Mouse (Mus musculus): ENCODE measurements around the gene Rbfox3.
A peak's percentile ranks its signal among the peaks of the same experiment; 100 is the strongest.
"Not testable (repeated sequence)": the region's sequence is repeated elsewhere in the genome, so short reads cannot be mapped to it uniquely, and the experiment has no call there.

Gene Rbfox3

DNA sequence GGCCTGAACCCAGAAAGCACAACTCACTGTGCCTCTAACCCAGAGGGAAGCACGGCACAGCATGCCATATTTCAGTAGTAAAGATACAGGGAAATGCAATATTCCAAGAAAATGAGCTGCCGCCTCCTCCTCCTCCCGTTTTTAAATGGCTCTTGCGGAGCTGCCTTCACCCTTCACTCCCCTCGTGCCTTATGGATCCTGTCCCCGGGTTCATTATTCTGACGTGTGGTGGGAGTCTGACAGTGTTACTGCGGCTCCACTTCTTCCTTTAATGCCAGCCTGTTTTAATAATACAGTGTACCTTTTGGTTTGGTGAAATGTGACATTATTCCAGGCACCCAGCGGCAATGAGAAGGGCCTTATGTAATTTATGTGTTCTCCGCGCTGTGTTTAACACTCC is 97.5 kb downstream of the Rbfox3 start:
- no peak for DNase-seq

DNA sequence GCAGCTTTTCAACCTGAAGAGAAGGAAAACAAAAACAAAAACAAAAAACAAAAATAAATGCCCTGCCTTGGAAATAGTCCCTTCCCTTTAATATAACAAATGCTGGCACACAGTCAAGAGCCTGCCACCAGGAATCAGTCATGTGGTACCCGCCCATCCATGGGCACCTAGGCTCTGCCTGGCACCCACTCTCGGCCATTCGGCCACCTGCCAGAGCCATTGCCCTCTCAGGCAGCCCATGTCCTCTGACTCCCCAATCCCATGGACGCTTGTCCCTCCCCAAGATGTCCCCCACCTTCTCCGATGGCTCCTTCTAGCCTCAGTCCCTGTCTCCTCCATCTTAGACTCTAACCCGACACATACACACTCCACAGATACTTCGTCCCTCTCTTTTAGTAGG is 100.0 kb downstream of the Rbfox3 start:
- no peak for DNase-seq

DNA sequence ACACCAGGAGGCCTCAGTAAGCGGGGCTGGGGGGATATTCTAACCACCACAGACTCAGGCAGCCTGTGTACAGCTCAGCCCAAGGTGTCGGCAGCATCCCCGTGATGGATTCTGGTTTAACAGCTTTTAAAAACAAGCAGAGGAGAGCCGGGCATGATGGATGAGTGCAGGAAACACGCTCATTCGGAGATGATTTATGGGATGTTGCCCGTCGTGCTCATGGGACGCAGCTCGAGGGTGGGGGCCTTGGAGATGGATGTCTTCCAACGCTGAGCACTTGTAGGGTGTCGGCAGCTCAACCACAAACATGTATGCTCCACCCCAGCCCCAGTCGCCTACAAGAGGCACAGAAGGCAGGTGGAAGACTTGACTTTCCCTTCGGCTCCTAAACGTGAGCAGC is 103.9 kb downstream of the Rbfox3 start:
- DNase-seq = no peak

DNA sequence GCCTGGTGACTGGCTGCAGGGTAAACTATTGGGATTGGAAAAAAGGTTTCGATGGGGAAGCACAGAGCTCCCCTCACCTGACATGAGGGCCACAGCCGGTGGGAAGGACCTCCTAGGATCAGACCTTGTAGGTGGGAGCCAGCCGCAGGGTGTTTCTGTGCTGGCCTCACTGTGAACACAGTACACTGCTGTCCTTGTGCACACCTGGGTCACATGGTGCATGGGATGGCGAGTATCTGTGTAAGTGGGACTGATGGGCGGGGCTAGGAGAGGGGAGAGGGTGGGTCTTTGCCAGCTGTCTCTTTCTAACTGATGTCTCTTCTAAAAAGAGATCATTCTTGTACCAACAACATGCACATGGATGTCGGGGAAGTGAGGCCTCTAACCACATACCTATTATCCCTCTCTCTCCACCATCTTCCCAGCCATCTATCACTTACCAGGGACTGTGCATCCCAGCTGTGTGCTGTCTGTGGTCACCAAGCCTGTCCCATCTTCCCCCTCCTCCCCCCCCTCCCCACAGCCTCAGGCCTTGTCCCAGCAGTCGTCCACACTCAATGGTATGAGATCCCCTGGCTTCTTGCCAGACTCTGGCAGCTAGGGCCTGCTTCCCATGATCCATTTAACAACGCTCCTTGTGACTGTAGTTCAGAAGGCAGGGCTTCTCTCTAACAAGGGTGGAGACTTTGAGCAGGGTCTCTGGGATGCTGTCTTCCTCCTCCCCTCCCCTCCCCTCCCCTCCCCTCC is 116.4 kb downstream of the Rbfox3 start:
- peak; percentile 59 for DNase-seq

DNA sequence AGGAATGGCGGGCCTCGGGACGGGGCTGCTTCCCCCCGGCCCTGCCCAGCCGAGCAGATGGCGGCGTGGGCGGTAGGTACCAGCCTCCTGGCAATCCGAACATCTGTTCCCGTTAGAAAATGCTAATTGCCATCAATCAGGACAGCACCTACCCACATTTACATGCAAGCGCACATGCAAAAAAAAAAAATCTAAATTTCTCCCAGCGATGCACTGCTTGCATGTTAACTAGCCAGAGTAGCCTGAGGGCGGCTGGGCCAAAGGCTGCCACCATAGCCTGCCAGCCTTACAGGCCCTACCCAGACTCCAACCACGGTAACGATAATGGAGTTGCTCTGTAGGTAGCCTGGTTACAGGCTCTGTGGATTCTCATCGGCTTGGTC is 117.8 kb downstream of the Rbfox3 start:
- DNase-seq = no peak

DNA sequence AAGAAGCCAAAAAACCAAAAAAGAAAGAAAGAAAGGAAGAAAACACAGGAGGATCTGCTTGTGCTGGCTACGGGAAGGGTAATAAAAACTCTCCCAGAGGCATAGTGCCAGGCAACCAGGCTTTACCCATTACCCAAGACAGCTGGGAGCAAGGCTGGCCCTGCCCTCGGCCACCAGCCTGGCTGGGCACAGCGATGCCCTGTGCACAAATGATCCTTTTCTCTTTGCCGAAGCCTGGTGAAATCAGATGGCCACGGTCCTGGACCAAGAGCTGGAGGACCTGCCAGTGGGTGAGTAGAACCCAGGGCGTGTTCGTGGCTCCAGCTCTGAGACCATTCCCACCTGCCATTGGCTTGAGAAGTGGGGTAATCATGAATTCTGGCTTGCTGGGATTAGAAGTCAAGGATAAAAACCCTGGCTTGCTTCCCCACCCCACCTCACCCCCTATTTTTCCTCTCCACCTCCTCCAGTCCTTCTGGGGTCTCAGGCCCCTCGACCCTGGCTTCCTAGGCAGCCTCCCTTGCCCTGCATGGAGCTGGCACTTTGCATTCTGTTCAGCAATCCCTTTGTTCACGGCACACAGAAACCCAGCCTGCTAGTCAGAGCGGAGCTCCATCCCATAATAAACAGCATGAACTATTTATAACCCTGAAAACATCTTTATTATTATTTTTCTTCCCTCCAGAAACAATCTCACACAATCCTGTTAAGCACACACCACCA is 118.3 kb downstream of the Rbfox3 start:
- DNase-seq = no peak

DNA sequence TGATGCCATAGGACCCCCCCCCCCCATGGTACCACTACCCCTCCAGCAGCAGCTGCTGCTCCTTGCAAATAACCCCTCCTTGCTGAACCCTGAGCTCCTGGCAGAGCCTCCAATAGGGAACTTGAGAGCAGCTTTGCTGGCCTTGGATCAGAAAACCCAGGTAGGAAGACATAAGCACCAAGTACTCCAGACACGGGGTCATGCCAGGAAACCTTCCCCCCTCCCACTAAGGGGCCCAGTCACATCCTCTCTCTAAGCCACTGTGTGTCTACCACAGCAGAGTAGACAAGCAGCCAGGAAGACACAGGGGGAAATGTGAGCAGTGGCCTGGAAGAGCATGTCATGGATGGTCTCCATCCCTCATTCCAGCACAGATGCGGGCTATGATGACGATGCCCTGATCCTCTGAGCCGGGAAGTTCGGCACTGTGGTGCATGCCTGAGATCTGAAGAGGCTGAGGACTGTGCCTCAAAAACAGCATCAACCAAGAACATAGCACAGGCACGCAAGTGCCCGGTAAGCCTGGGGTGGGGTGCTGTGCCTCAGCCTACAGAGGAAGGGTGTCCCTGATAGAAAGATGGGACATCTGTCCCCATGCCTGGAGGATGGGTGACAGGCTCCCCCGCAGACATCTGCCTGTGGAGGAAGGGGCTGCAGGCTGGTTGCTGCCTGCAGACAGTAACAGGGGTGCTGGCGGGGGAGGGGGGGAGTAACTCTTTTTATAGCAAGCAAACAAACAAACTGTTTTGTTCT is 119.1 kb downstream of the Rbfox3 start:
- DNase-seq = no peak

DNA sequence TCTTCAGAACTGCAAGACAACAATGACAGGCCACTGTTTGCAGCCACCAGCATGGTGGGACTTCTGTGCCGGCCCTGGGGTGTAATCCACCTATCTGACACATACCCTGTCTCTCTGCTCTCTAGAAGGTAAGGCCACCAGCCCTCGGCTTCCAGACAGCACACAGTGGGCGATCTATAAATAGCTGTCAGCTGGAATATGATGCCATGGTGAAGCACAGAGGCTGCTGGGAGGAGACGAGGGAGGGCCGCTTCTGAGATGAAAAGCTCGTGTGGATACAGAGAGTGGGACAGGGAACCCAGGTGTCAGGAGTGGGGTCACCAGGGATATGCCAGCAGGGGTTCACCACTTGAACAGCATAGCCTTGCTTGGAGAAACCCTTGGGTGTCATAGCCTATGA is 120.0 kb downstream of the Rbfox3 start:
- no peak for DNase-seq

DNA sequence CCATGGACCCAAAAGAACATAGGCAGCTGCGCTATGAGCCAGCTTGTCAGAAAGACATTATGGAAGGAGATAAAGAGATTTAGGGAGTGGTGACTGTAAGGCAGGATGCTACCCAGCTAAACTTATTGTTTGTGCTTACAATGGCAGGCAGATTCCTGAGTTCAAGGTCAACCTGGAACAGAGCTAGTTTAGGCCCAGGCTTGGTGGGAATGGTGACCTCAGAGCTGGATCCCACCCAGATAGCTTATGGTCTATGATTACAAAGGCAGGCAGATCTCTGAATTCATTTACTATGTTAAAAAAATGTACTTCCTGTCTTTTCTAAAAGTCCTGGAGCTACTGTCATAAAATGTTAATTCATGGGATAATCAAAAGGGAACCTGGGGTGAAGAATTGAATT is 123.3 kb downstream of the Rbfox3 start:
- no peak for DNase-seq

DNA sequence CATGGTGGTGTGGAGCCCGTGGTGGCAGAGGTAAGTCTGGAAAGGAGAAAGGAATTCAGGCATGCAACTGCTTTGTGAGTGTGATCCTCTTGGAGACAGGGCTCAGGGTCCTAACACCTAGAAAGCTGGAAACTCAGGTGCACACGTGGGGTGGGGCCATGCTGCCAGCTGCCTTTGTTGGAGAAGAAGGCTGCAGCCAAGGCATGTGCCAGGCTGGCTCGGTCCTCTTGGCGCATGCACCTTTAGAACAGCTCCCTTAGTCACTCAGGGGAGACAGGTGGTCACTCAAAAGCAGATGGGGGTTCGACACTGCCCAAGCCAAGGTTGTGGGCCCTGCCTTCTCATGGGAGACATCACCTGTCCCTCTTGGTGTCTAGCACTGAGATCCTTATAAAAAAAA is 128.7 kb downstream of the Rbfox3 start:
- no peak for DNase-seq

DNA sequence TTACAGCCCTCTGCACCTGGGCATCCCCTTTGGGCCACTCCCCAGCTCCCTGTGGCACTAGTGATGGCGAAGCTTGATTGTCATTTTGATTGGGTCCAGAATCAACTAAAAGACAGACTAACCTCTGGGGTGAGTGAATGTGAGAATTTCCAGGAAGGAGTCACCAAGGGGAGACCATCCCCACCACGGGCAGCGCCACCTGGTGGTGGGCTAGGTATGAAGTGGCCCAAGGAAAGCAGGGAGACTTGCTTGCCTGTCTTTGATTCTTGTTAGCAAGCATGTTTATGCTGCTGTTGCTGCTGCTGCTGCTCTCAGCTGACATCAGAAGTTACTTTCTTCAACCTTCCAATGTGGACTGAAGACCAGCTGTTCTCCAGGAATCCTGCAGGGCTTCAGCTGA is 135.6 kb downstream of the Rbfox3 start:
- DNase-seq = no peak

DNA sequence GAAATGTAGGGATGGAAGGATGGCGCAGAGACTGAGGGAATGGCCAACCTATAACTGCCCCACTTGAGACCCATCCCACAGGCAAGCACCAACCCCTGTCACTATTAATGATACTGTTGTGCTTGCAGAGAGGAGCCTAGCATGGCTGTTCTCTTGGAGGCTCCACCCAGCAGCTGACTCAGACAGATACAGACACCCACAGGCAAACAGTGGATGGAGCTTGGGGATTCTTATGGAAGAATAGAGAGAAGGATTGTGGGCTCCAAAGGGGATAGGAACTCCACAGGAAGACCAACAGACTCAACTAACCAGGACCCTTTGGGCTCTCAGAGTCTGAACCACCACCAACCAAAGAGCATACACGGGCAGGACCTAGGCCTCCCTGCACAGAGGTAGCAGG is 136.6 kb downstream of the Rbfox3 start:
- not testable (repeated sequence) for DNase-seq

DNA sequence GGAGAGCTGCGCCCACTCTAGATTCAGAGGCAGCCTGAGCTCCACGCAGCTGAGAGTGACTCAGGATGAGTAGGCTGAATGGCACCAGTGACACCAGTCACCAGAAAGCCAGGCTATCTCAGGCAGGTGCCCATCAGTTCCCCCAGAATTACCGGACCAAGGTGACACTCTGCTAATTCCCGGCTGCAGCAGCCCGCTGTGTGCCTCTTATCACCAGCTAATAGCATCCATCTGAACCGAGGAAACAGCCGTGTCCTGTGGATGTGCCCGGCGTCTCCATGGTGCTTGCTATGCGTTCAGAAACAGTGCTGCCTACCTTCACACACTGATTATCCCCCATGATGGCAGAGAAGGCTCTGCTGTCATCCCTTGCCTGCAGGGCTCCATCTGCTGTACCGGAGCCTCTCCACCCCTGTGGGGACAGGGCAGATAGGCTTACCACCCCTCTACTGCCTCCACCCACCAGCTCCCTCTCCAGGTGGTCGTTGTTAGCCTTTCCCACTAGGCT is 138.3 kb downstream of the Rbfox3 start:
- no peak for DNase-seq

DNA sequence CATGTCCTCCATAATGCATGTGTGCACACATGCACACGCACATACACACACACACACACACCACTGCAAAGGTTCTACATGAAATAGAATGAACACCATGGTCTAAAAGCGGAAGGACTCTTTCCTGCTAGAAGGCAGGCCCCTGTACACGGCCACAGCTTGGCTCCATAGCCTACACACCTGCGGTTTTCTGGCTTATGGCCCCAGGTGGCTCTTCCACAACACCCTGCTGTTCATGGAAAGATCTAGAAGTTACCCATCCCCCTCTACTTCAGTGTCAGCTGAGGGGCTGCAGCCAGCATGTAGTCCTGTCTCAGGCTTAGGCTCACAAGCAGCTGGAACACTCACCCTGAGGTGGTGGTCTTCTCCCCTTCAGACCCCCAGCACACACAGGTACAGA is 140.0 kb downstream of the Rbfox3 start:
- no peak for DNase-seq

DNA sequence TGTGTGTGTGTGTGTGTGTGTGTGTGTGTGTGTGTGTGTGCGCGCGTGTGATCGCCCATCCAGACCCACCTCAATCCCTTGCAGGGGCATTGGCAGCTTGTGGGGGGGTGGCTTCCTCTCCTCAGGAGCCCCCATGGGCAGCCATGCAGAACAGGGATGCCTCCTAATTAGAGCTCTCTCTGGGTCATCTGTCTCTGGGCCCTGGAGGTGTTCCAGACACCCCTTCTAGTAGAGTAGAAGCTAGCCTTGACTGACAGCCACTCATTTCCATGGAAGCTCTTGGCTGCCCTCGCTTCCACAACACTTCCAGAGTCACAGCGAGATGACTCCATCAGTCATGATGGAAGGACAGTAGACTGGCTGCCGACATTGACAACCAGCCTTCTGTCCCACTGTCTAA is 140.6 kb downstream of the Rbfox3 start:
- DNase-seq = no peak

DNA sequence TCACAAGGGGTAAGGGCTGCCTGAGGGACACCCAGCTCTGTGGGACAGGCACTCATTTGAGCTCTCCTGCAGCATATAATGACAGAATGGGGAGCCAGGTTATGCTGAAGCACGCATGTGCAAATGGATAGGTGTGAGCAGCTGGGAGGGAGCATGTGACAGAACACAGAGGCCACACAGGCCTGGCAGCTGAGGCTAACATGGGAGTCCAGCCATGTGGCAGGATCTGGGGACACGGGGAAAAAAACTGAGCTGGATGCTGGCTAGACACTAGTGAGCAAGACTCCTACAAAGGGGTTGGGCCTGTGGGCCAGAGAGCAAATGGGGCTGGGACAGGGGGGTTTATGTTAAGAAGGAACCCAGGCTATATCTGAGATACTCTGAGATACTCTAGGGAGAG is 141.9 kb downstream of the Rbfox3 start:
- no peak for DNase-seq

DNA sequence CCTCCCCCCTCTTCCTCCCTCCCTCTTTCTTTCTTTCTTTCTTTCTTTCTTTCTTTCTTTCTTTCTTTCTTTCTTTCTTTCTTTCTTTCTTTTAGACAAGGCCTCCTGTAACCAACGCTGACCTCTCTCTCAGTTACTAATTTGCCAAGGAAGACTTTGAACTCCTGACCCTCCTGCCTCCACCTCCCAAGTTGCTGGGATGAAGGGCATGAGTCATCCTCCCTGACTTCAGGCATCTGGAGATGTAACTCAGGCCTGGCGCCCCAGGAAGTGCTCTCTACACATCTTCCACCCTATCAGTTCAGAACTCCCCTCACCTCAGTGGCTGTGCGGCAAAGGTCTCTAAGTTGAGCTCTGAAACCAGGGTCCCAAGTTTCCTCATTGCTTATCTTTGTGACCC is 143.0 kb downstream of the Rbfox3 start:
- no peak for DNase-seq

DNA sequence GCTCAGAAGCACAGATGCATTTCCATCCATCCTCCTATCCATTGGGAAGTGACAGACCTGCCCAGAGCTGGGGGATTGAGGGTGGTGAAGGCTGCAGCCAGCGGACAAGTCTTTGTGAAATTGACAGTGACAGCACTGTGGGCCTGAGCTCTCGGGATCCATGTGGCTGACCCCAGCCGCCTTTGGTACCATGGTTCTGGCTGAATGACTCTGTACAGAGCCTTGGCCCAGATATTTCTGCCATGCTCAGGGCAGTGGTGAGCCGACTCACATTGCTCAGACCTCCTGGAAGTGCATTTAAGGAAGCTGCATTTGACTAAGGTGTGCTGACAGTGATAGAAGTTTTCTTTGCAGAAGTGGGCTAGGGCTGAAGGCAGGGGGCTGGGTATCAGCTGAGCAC is 144.0 kb downstream of the Rbfox3 start:
- no peak for DNase-seq

DNA sequence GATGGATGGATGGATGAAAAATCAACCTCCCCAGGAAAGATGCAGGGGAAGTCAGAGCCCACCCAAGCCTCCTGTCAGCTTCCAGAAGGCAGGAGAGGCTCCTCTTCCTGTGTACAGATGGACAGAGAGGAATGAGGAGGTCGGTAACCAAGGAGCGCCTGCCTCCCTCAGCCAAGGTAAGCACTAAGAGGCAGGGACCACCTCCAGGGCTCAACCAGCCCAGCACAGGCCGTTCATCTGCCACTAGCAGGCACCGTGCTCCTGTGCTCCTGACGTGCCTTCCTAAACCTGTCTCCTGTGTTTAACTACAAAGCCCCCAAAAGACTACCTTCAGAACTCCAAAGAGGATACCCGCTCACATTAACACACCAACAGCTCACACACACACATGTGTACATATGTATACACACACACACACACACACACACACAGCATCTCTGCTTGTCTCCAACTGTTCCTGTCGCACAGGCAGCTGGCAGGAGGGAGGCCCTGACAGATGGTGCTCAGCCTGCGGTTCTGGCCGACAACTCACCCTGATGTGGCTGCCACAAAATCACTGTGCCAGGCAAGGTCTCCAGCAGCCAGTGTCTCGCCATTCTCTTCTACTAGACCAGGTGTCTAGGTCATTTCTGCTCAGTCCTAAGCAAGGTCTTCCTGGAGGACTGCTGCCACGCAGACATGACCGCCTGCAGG is 151.0 kb downstream of the Rbfox3 start:
- DNase-seq = no peak

DNA sequence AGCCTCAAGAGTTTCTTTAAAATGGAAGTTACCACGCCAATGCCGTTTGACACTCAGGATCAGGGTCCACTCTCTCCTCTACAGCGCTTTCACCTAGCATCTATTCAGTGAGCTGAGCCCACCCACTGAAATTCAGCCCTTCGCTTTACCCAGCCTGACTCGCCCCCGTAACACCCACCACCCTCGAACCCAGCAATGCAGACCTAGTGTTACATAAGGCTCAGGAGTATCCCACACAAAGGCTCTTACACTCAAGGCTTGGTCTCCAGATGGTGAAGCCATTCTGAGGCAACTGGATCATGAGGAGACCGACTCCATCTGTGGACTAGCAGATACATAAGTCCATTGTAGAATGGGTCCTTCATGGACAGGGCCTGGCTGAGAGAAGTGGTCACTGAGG is 152.2 kb downstream of the Rbfox3 start:
- no peak for DNase-seq

DNA sequence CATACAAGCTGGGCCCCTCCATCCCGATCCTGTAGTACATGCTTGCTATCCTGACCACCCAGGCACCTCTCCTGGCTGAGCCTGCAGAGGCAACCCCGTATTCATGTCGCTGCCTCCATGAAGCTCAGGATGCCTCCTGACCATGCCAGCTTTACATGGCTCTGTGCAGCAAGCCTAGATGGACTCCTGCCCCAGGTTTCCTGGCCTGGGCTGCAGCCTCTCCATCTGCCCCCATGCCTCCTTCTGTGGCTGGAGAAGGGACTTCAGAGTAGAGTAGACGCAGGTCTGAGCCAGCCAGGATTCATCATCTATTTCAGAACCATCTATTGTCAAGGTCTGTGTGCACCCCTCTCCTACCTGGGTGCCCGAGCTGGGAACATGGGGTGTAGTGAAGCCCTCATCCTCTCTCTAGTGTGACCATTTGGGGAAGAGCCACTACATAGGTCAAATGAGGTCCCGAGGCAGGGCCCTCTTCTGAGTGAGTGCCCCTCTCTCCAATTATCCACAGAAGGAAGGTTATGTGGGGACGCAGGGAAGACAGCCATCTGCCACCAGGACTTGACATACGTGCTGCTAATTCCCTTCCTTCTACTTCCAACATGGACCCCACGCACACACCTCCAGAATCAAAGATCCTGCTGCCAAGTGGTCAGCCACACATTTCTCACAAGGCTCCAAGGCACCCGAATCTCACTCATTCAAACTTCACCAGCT is 153.0 kb downstream of the Rbfox3 start:
- no peak for DNase-seq

DNA sequence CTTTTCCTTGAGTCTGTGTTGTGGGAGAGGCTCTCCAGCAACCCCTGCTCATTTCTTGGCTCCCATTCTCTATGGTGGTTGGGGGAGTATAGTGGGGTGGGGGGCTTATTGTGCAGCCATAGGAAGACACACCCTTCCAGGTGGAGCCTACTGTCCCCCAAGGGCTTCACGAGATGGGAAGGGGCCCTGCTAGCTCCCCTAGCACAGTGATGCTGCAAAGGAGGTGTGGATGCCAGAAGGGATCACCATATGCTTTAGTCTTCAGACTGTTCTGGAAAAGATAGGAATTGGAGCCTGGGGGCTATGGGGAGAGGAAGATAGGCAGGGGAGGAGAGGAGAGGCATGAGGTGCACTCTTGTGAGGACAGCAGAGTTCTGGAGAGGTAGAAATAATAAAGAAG is 153.9 kb downstream of the Rbfox3 start:
- no peak for DNase-seq

DNA sequence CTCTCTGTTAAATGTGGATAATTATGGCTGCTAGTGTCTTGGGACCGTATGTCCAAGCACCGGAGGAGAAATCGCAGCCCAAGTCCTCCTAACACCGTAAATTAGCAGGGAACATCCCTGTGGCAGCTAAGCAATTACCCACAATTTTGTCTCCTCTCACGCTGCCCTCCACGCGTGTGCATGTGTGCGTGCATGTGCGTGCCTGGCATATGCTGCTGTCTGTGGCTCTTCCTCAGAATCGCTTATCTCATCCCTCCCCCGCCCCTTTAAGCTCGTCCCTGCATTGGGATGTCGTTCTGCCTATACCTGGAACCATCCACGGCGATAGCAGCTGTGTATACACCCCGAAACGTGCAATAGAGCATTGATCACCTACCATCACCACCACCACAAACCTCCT is 156.4 kb downstream of the Rbfox3 start:
- no peak for DNase-seq
